Mouse (Mus musculus) CH12.LX (cell line): ENCODE measurements at regions not wholly inside any gene's neighbourhood (a gene's known extent, or its start where the extent isn't known, plus 50 kb on each side); places are given as distances from the start of the nearest gene placed in this dataset.

Experiments used
- CTCF ChIP-seq, 2 experiments: IDR thresholded peaks in 1 of 2; conservative IDR thresholded peaks in 1 of 2; 2 replicates each; pipeline ENCODE4 v1.5.1; 2011 to 2012; ENCODE audit warnings: low read depth in 2 of 2, low read length in 2 of 2, improper control_type of control experiment in 1 of 2, inconsistent platforms in 1 of 2, mild to moderate bottlenecking in 1 of 2, moderate library complexity in 1 of 2
- GABPA ChIP-seq: IDR thresholded peaks from 2 replicates; pipeline ENCODE4 v1.6.1; 2012; ENCODE audit warnings: low read depth, low read length, improper control_type of control experiment, inconsistent platforms; ENCODE audit not compliant: insufficient replicate concordance

DNA sequence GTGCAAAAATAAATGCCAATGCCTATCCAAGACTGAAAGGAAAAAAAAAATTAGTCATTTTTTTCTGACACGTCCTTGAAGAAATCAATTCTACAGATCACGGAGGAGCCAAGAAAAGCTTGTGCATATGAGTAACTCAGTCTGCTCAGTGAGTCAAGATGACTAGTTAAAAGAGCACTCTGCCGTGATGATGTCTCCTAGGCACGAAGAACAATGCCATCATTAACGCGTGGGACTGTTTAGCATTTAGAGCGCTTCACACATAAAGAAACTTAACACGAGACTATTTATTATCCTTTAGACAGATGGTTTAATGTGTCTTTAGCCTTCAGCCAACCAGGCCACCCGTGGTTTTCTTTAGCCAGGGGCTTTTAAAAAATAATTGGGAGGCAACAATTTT lies 229.8 kb downstream of the Olfm4 start:
- no peak for TF ChIP-seq CTCF (conservative IDR thresholded peaks at IDR 0.05 in 1 of 2, IDR thresholded peaks at IDR 0.05 in 1 of 2; ENCODE audit: low read depth in 2 of 2, low read length in 2 of 2)
- TF ChIP-seq GABPA = no peak
